Mouse (Mus musculus) lung, postnatal 25 days (tissue): Measurements from ENCODE around the gene Srgap3.

Source experiments
- DNase-seq: peaks from one replicate; pipeline ENCODE4 v3.0.0; 2022; ENCODE audit warnings: low spot score

Gene Srgap3

DNA sequence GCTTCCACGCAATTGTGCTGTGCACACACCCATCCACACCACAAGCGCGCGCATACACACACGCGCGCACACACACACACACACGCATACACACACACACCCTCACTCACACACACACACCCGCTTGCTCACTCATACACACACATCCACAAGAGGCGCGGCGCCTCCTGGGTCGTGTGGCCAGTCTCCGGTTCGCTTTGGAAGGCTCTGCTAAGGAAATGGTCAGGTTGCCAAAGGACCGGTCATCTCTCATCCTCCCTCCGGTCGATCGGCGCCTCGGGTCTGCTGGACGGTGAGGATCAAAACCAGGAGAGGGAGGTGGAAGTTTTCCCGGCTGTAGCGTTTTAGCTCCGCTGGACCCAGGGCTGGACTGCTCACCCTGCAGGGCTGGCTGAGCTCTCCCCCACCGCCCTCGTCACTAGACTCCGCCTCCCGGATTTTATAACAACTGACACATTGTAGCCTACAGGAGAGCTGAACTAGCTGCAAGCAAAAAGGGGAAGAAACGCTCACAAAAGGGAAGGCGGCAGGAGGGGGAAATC lies at the start of gene Srgap3:
Gene Srgap3, minus strand, starts transcription at position 372 of the 542 bp plus-strand sequence.
- peak; percentile 80 for DNase-seq

DNA sequence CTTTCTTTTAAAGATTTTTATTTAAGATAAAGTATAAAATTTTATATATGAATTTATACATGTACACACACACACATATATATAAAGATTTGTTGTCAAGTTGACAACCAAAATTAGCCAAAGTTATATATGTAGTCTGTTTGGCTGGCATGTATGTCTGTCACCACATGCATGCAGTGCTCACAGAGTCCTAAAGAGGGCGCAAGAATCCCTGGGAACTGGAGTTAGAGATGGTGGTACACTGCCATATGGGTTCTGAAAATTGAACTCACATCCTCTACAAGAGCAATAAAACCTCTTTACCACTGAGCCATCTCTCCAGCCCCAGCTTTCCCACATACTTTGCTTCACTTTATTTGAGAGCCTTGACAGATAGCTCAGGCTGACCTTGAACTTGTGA lies 48.6 kb upstream of the Srgap3 start:
- DNase-seq, result no peak

DNA sequence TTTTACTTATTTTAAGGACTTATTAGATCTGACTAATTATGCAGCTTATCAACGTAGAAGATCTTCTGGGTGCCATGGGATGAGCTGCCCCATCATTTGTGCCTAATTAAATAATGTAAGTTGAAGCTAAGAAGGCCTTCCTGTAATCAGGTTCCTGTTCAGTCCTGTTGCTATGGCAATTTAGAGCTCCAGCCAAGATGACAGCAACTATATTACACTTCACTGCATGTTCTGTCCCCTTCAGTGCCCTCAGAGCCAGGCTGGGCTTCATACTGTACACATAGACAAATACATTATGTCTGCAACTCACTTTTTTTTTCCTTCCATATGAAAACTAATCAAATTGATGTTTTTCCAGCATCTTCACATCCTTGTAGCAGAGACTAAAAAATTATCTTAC lies 43.1 kb upstream of the Srgap3 start:
- no peak for DNase-seq

DNA sequence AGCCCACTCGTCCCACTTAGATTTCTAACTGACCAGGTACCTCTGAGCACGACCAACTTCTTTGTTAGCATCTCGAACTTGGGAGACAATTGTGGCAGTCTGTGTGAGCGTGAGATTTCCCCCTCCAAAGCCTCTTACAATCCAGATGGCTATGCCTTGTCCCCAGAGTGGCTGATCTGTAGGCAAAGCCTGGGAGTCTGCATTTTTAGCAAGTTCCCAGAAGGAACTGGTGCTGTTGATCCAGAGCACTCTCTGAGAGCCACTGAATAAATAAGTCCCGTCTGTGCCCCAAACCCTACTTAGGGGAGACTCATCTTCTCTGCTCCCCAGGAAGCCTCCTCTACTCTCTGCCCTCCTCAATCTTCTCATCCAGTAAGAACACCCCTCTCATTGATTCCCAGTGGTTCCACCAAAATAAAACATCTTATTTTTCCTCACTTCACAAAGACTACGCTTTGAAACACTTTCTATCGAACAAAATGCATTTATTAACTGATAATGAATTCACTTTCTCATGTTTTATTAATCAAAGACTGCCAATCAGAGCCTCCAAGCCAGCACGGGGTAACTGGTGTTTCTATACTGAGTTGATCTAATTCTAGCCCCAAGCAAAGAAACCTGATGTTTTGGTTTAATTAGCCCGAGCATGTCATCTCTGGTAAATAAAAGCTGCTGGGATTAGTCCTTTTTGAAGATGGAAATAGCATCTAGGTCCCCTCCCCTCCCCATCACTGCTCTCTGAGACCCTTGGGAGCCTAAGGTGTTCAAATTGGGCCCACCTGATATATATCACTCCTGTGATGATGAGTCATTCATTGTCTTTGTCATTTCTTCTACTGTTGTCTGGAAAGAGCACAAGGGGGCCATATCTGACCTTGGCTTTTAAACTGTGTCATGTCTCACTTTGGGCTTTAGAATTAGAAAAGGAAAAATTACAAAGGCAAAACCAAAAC lies 38.6 kb upstream of the Srgap3 start:
- no peak for DNase-seq

DNA sequence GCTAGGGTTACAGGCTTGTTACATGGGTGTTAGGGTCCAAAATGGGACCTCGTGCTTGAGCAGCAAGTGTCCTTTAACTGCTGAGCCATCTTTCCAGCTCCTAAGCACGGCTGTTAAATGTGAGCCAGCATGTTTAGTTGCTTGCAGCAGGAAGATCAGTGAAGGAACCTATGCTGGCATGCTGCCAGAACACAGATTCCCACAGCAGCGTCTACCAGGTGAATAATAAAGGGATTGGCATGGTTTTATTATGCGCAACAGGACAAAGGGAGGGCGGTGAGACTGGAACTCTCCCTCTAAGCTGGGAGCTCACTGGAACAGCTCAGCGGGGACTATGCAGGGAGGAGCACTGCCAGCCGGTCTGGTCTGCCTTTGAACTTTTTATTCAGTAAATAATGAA lies 35.2 kb upstream of the Srgap3 start:
- DNase-seq, result no peak

DNA sequence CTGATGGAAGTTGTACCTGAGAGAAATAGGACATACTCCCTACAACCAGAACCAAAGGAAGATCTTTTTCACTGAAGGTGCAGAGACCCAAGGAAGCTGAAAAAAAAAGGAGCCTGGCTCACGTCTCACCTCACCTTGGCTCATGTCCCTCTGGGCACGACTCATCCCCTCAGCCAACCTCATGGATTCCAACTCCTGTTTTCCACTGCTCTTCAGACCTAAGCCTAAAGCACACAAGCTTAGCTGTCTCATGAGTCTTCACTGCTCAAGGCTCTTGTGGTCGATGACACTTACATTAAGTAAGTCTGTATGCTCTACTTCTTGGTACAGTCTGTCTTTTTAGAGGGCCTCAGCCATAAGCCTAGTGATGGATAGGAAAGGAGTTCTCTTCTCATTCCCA lies 31.9 kb upstream of the Srgap3 start:
- no peak for DNase-seq

DNA sequence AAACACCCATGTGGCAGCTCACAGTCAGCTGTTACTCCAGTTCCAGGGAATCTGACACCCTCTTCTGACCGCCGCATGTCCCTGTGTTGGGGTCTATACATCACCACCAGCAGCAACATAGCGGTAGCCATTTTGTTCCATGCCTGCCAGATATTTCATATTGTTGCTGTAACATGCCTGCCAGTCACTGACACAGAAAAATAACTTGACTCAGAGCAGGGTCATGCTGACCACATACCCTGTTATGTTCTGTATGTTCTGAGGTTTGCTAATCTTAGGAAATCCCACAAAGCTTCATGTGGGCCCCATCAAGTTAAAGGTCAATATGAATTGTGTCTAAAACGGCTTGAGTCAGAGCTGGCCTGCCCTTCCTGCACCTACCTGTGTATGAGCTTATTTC lies 30.2 kb upstream of the Srgap3 start:
- no peak for DNase-seq

DNA sequence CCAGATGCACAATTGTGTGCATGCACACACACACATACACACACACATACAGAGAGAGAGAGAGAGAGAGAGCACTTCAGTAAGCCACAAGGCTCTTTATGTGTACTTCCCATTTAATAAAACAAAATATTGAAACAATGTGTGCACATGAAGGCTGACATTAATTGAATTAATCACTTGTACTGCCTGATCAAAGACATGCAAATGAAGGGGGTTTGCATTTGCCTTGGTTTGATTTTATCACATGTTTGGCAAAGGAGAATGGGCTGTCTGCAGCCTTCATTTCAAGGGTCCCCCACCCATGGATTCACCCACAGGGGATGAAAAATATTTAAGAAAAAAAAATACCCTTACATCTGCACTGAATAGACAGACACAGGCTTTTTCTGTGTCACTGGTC lies 29.5 kb upstream of the Srgap3 start:
- no peak for DNase-seq

DNA sequence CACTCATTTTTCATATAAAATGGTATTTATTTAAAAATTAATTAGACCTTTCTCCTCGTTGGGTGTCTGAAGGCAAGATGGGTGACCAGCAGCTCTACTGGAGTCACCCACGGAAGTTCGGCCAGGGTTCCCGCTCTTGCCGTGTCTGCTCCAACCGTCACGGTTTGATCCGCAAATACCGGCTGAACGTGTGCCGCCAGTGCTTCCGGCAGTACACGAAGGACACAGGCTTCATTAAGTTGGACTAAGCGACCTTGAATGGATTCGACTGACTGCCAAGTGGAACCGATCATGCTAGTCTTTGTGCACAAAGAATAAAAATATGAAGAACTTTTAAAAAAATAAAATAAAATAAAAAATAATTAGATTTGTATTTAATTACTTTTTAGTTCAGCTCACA lies 29.1 kb upstream of the Srgap3 start:
- DNase-seq, result no peak

DNA sequence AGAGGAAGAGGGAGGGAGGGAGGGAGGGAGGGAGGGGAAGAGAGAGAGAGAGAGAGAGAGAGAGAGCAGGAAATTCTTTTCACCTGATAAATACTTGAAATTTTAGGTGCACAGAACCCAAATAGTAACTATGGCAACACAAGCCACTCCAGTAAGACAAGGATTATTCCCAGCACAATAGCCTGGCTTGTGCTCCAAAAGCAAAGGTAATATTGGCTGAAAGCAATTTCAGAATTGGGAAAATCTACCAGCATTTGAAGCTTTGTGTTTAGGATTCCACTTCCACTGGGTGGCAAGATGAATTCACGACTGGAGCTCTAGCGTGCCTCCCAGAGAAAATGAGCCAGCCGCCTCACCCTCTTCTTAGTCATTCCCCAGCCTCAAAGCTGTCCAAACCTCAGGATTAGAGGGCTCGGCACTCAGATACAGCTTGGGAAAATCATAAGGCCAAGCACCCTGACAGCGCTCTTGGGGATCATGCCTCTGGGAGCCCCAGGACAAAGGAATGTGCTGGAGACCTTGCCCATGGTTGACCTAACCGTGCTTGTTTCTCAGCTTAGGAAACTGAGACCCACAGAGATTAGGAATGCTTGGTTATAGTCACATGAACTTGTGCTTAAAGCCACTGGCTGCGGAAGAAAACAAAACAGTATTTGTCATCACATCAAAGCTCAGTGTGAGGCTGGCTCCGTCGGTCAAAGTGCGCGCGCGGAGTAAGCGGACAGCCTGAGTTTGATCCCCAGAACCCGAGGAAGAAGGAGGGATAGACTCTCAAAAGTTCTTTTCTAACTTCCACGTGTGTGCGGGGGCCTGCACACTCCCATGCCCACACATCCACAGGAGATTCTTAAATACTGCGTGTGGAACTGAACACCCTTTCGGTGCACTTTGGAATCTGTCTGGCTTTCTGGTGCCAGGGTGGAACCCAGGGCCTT lies 27.0 kb upstream of the Srgap3 start:
- no peak for DNase-seq

DNA sequence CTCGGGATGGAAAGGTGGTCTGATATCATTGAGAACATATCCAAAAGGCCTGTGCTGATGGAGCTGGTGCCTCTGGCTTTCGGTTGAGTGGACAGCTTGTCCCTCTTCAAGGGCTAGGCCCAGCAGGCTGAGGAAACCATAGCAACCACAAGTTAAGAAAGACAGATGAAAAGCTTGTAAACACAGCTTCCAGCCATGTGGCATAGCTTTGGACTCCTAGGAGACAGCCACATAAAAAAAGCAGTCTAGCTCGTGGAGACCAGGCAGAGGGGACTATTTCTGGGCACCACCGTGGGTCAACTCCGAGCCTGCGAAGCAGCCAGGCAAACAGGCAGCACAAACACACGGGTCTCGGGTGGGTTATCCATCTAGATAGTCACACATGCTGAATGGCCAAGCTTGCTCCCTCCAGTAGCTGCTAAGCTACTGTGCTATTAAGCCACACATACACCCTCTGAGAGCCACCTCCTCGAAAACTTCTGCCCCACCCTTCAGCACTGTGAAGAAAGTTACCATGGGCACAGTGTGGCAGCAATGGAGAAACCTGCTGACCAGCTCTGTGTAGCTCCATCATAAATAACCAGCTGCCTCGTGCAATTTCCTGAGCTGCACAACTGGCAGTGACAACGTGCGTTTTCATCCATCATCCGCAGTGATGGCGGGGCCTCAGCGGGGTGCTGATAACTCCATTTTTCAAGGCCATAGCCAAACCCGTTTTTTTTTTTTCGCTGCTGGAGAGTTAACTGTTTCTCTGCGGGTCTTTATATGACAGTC lies 26.0 kb upstream of the Srgap3 start:
- no peak for DNase-seq

DNA sequence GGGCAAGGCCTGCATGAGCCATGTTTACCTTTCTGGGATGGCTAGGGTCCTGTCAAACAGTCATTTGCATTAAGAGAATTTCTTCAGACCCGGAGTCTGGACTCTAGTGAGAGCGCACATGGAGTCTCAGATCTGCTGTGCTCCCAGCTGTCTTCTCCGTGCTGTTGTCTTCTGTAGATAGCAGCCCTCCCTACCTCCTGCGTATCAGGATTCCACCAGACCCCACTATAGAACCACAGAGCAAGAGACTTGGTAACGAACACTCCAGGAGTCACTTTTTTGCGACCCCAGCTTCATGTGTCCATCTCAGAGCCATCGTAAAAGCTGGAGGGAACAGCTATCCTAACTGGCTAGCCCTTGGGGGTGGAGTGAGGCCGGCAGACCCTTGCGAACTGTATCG lies 25.1 kb upstream of the Srgap3 start:
- DNase-seq, result no peak

DNA sequence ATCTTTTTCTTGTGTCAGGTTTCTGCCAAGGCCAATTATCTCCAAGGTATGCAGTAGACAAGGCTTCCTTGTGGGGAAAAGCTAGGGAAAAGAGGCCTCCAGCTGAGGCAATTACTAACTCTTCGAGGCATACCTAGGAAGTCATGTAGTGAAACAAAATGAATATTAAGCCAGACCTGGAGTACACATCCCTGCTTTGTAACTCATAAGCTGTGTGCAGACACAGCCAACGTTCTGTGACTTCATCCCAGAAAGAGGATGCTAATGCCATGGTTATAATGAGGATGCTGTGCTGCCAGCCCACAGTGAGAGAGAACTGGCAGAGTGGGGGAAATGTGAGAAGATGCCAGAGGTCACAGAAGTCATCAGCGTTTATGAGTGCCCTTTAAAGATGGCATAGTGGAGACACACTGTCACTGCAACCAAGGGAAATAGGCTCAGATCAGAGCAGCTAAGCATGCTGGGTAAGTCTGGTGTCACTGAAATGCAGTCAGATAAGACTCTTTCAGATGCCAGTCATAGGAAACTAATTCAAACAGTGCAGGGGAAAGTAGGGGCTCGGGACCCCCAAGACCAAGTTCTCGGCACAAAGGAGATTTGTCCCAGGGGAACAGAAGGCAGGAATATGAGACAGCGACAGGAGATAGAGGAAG lies 24.2 kb upstream of the Srgap3 start:
- DNase-seq, result no peak

DNA sequence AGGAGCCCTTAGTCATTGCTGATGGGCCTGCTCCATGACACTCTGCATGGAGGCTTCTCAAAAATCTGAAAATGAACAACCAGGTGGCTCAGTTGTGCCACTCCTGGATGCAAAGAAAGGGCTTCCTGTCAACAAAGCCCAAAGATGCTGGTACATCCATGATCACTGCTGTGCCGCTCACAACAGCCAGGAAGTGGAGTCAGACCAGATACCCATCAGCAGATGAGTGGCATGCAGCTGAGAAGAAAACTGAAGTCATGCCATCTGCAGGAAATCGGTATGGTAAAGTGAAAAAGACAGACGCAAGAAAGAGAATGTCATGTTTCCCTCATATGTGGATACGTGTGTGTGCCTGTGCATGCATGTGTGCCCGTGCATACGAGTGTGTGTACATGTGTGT lies 20.3 kb upstream of the Srgap3 start:
- no peak for DNase-seq

DNA sequence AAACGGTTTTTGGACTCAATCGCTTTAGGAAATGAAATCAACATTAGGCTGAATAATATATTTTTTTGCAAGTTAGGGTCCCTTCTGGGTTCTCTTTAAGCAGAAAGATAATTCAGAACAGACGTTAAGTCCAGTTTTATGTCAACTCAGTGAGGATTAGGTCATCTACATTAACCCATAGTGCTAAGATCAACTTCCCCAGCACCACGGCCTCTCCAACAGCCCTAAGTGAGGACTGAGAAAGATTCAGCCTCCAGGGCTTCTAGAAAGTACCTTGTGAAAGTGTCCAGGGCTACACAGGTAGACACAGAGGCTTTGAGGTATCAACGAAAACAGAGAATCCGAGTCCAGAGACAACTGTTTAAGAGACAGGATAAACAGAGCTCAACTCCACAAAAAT lies 11.3 kb upstream of the Srgap3 start:
- no peak for DNase-seq

DNA sequence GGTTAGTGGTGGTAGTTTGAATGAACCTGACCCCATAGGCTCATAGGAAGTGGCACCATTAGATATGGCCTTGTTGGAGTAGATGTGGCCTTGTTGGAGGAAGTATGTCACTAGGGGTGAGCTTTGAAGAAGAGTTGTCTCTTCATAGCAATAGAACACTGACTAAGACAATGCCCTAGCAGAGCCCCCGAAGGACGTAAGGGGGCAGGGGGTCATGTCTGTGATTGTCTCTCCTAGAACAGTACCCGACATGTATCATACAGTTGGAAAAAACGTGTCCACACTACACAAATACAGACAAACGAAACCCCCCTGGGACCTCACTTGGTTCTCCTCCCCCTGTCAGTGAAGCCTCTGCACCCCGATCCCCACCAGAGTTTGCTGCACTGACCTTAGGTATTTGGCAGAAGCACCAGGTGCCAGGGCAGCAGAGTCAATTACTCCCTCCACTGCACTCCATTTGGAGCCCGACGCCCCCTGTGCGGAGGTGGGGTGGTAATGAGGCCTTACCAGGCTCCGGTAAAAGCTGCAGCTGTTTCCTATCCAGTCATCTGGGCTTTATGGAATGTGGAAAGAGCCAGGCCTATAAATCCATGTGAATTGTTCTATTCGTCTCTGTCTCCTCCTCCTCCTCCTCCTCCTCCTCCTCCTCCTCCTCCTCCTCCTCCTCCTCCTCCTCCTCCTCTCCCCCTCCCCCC lies 10.7 kb upstream of the Srgap3 start:
- DNase-seq, result no peak

DNA sequence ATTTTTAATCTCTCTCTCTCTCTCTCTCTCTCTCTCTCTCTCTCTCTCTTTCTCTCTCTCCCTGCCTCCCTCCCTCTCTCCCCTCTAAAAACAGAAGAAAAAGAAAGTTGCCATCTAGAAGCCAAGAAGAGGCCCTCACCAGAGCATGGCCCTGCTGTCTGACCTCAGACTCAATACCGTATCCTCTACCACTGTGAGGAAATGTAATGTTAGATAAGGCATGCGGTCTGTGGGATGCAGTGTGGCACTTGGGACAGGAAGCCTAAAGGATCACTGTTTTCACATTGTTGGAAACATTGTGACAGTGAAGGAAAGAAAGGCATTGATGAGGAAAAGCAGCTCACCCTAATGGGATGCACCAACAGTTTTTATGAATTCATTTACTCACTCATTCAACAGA lies 8.7 kb upstream of the Srgap3 start:
- no peak for DNase-seq

DNA sequence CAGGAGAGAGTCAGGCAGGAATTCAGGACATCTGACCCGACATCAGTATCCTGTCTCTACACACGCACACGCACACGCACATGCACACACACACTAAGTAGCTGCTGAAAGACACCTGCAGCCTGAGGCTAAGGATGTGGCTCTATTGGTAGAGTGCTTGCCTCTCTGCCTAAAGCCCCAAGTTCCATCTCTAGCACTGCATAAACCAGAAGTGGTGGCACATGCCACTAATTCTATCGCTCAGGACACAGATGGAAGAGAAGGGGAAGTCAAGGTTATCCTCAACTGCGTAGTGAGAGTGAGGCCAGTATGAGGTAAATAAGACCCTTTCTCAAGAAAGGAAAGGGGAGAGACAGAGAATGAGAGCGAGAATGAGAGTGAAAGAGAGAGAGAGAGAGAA lies 6.8 kb upstream of the Srgap3 start:
- no peak for DNase-seq

DNA sequence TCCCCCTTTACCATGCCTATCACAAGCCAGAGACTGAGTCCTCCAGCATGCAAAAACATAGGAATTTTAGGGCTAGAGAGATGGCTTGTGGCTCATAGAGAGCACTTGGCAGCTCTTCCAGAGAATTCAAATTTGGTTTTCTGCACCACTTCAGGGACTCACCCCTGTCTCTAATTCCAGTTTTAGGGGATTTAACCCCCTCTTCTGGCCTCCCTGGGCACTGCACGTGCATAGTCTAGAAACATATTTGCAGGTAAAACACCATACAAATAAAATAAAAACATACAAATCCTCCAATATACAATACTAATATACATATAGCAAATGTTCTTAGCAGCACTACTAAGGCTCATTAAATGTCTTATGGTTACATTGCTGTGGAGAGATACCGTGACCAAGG lies 4.2 kb upstream of the Srgap3 start:
- DNase-seq, result no peak

DNA sequence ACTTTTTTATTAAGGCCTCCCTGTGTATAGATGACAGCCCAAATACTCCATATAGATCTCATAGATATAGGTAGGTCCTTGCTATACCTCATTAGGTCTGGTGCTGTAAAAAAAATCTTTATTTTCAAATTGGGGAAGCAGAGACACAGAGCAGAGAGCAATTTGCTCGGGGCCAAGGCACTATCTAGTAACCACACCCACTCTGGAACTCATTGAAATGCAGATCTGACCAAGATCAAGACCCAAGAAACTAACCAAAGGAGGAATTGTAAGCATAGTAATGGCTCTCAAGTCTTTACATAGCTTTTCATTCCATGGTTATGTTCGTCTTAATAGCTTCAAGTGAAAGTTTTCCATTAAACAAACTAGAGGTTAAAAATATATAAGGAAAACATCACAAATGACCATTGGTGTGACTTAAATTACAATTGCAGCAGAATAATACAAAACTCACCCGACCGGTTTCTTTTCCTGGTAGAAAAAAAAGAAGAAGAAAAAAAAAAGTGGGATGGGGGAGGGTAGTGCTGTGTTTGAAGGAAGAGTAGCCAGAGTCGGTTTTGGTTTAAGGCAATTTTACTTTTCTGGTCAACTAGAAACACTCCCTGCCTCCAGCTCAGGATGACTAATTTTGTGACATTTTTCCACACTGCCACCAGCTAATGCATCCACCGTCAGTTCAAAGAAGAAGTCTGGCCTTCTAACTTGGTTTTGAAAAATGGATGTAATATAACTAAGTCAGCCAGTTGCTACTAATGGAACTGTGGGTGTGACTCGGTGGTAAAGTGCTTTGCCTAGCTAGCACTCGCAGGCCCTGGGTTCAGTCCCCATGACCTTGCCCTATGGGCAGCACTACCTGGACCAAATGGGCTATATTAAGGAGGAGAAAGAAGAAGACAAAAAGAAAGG lies 3.4 kb upstream of the Srgap3 start:
- no peak for DNase-seq
